Mouse (Mus musculus) hindbrain, embryonic 14.5 days (tissue): ENCODE measurements around the gene Olfr985. TPM values are rescaled to one million over a fixed set of nuclear protein-coding genes. Genes with fewer than 3 reads are reported as not detected.

Source experiments
- ATAC-seq: fragments of 200-750 bp; cut with Nextera tagmentation; 2 replicates; pipeline ENCODE4 v1.8.0; 2017; ENCODE audit warnings: moderate number of reproducible peaks, mild to moderate bottlenecking, moderate TSS enrichment, moderate library complexity; ENCODE audit not compliant: low FRiP score
- DNase-seq: peaks from one replicate; pipeline ENCODE4 v3.0.0-alpha.2; 2015; ENCODE audit warnings: low spot score
- H3K27ac ChIP-seq: fragments of 300-500 bp; sonication (generic); 2 replicates; pipeline ENCODE4 v1.5.1; 2014; ENCODE audit warnings: mild to moderate bottlenecking, moderate library complexity
- H3K27me3 ChIP-seq: fragments of 300-500 bp; sonication (generic); 2 replicates; pipeline ENCODE4 v1.6.1; 2014; ENCODE audit warnings: mild to moderate bottlenecking, low read length, mixed read lengths; ENCODE audit not compliant: control insufficient read depth, insufficient read depth
- H3K36me3 ChIP-seq: fragments of 300-500 bp; sonication (generic); replicated peaks from 2 replicates; pipeline ENCODE4 v1.6.1; 2014; ENCODE audit not compliant: control insufficient read depth, insufficient read depth
- H3K4me1 ChIP-seq: fragments of 300-500 bp; sonication (generic); replicated peaks from 2 replicates; pipeline ENCODE4 v1.6.1; 2014; ENCODE audit warnings: antibody characterized with exemption, low read length, mixed read lengths; ENCODE audit not compliant: control insufficient read depth, insufficient read depth
- H3K4me2 ChIP-seq: fragments of 300-500 bp; sonication (generic); replicated peaks from 2 replicates; pipeline ENCODE4 v1.6.1; 2014; ENCODE audit warnings: mild to moderate bottlenecking, moderate library complexity
- H3K4me3 ChIP-seq: fragments of 300-500 bp; sonication (generic); replicated peaks from 2 replicates; pipeline ENCODE4 v1.5.1; 2014; ENCODE audit warnings: mild to moderate bottlenecking, low read length
- H3K9ac ChIP-seq: fragments of 300-500 bp; sonication (generic); 2 replicates; pipeline ENCODE4 v1.6.1; 2014
- H3K9me3 ChIP-seq: fragments of 300-500 bp; sonication (generic); 2 replicates; pipeline ENCODE4 v1.6.1; 2016; ENCODE audit warnings: low read length; ENCODE audit not compliant: control insufficient read depth
- WGBS: fragments of 180-500 bp; shearing (Covaris S2); extraction: QIAGEN DNeasy Blood & Tissue Kit; methylation state at CpG from one replicate; pipeline ENCODE4 v1.1.7; 2014; 5-methylcytosine and 5-hydroxymethylcytosine counted together
- polyA plus RNA-seq: library from polyadenylated mRNA; unstranded; fragments of >200 nt; fragmentation: Nextera tagmentation; extraction: Ambion mirVana; gene quantifications from 2 replicates; pipeline ENCODE4 v1.2.1, GENCODE M21; 2014

The Olfr985 gene
- polyA plus RNA-seq: not detected in 2 replicates

DNA sequence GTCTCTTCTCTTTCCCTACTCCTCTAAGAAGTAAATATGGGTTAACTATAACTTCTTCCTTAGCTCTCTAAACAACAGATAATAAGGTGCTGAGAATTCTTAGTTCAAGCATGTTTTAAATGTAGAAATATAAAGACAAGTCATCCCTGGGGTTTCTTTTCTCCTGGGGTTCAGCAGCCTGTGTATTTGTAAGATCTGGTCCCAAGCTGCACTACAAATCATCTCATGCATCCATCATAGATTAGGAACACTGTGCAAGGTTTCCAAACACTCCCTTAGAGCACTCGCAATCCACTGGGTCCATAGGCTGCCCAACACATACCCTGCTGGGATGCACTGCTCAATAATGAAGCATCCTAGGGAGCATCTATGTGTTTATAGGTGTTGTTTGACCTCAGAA is at the start of gene Olfr985:
Olfr985 (minus strand) TSS at position 101 of the 400 bp plus-strand sequence.
- no peaks in the 10 kb centered on the region for H3K36me3 ChIP-seq
- no peak within 1 kb of the TSS for H3K4me3 ChIP-seq
- H3K9me3 ChIP-seq: no peaks in the 10 kb centered on the region
- 85% methylated on average over 1 of the region's 1 CpGs for WGBS
- DNase-seq (no peak), ATAC-seq (no peak)
- H3K4me2 ChIP-seq: no peak within 1 kb of the TSS
- no peak within 1 kb of the TSS for H3K27ac ChIP-seq
- no peak within 1 kb of the TSS for H3K9ac ChIP-seq
- no peaks in the 10 kb centered on the region for H3K27me3 ChIP-seq
- no peaks in the 10 kb centered on the region for H3K4me1 ChIP-seq

GRCm38 (mm10) chr9:40177017-40177416 is 47.0 kb upstream of the Olfr985 start:
- Histone ChIP-seq H3K36me3 (no peaks in the 10 kb centered on the region), H3K4me3 (no peak overlapping the region), H3K4me2 (no peak overlapping the region), H3K9ac (no peak overlapping the region), H3K27ac (no peak overlapping the region), H3K27me3 (no peaks in the 10 kb centered on the region), H3K9me3 (no peaks in the 10 kb centered on the region), H3K4me1 (no peaks in the 10 kb centered on the region)
- DNase-seq: no peak
- no peak for ATAC-seq
- 84% methylated on average over 6 of the region's 6 CpGs for WGBS

GRCm38 (mm10) chr9:40166446-40166845 is 36.5 kb upstream of the Olfr985 start:
- WGBS: 96% methylated on average over 1 of the region's 1 CpGs
- ATAC-seq: no peak
- no peak for DNase-seq
- H3K27me3 ChIP-seq: no peaks in the 10 kb centered on the region
- no peak overlapping the region for H3K4me3 ChIP-seq
- H3K27ac ChIP-seq: no peak overlapping the region
- no peak overlapping the region for H3K4me2 ChIP-seq
- H3K4me1 ChIP-seq: no peaks in the 10 kb centered on the region
- no peak overlapping the region for H3K9ac ChIP-seq
- no peaks in the 10 kb centered on the region for H3K36me3 ChIP-seq
- H3K9me3 ChIP-seq: no peaks in the 10 kb centered on the region

DNA sequence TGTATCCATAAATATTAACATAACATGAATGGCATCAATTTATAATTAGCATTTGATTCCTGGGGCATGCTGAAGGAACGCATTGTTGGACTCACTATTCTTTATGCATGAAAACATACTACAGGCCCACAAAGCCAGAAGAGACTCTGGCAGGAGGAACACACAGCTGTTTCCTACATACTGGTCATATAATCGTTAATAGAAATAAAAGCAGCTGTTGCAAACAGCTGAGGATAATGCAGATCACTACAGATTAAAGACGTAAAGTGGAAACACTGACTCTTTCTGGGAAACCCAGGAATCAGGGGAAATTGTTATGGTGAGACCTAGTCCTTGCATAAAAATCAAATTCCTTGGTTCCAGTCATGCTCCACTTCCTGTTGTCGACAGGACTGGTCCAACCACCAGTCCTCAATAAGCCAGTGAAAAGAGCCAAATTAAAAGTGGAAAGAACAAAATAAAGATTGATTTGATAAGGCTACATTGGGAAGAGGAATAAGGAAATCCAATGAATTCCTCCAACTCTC is 25.2 kb upstream of the Olfr985 start:
- WGBS: 72% methylated on average over 4 of the region's 4 CpGs
- Histone ChIP-seq H3K4me1 (no peaks in the 10 kb centered on the region), H3K36me3 (no peaks in the 10 kb centered on the region), H3K9ac (no peak overlapping the region), H3K27me3 (no peaks in the 10 kb centered on the region), H3K27ac (no peak overlapping the region), H3K4me3 (no peak overlapping the region), H3K4me2 (no peak overlapping the region), H3K9me3 (no peaks in the 10 kb centered on the region)
- no peak for DNase-seq
- no peak for ATAC-seq

- Histone ChIP-seq H3K9me3 (no peaks in the 10 kb centered on the region), H3K4me3 (no peak overlapping the region), H3K4me2 (no peak overlapping the region), H3K9ac (no peak overlapping the region), H3K36me3 (no peaks in the 10 kb centered on the region), H3K27me3 (no peaks in the 10 kb centered on the region), H3K27ac (no peak overlapping the region), H3K4me1 (no peaks in the 10 kb centered on the region)
- WGBS: 63% methylated on average over 1 of the region's 1 CpGs
- ATAC-seq: peak; percentile 48; the same call in 1 of the 2 replicates
- DNase-seq: no peak
Measured at GRCm38 (mm10) chr9:40141544-40141943, 11.6 kb upstream of the Olfr985 start.

- whole genome bisulfite sequencing: 80% methylated on average over 4 of the region's 4 CpGs
- H3K4me1 ChIP-seq: no peaks in the 10 kb centered on the region
- ATAC-seq (no peak), DNase-seq (no peak)
- H3K9ac ChIP-seq: no peak overlapping the region
- H3K4me2 ChIP-seq: no peak overlapping the region
- no peaks in the 10 kb centered on the region for H3K9me3 ChIP-seq
- no peak overlapping the region for H3K27ac ChIP-seq
- no peaks in the 10 kb centered on the region for H3K36me3 ChIP-seq
- H3K4me3 ChIP-seq: no peak overlapping the region
- H3K27me3 ChIP-seq: no peaks in the 10 kb centered on the region
Measured at GRCm38 (mm10) chr9:40139484-40139883, 9.5 kb upstream of the Olfr985 start.

GRCm38 (mm10) chr9:40136987-40137688 is 7.2 kb upstream of the Olfr985 start:
- 84% methylated on average over 6 of the region's 6 CpGs for WGBS
- H3K27ac ChIP-seq: no peak overlapping the region
- no peaks in the 10 kb centered on the region for H3K4me1 ChIP-seq
- DNase-seq: no peak
- ATAC-seq: no peak
- H3K4me2 ChIP-seq: no peak overlapping the region
- H3K9ac ChIP-seq: no peak overlapping the region
- H3K4me3 ChIP-seq: no peak overlapping the region
- H3K36me3 ChIP-seq: no peaks in the 10 kb centered on the region
- H3K27me3 ChIP-seq: no peaks in the 10 kb centered on the region
- no peaks in the 10 kb centered on the region for H3K9me3 ChIP-seq

- H3K9me3 ChIP-seq: no peaks in the 10 kb centered on the region
- no peaks in the 10 kb centered on the region for H3K36me3 ChIP-seq
- no peaks in the 10 kb centered on the region for H3K27me3 ChIP-seq
- H3K4me2 ChIP-seq: no peak overlapping the region
- ATAC-seq (no peak), DNase-seq (no peak)
- H3K27ac ChIP-seq: no peak overlapping the region
- H3K9ac ChIP-seq: no peak overlapping the region
- no peaks in the 10 kb centered on the region for H3K4me1 ChIP-seq
- WGBS: 94% methylated on average over 1 of the region's 1 CpGs
- no peak overlapping the region for H3K4me3 ChIP-seq
Measured at GRCm38 (mm10) chr9:40130556-40130955, 572 bp upstream of the Olfr985 start.

DNA sequence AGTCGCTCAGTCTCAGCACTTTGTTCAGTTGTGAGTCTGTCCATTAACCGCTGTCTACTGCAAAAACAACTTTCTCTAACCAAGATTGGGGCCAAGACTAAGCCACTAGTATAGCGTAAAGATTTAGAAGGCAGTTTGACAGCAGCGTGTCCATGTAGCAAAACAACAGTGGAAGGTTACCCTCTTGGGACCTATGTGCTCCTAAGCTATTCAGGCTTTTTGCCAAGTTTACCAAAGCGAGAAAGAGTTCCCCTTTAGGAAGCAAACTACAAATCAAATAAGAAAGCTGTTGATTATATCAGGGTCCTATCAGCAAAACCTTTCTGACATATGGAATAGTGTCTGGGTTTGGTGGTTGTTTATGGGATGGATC is 12.7 kb downstream of the Olfr985 start:
- Histone ChIP-seq H3K27ac (no peak overlapping the region), H3K9ac (no peak overlapping the region)

More for the DNA sequence above, 12.7 kb downstream of the Olfr985 start:
- no peaks in the 10 kb centered on the region for H3K9me3 ChIP-seq
- WGBS: 81% methylated on average over 5 of the region's 5 CpGs
- no peaks in the 10 kb centered on the region for H3K36me3 ChIP-seq
- DNase-seq: no peak
- H3K27me3 ChIP-seq: no peaks in the 10 kb centered on the region
- H3K4me2 ChIP-seq: no peak overlapping the region
- H3K4me3 ChIP-seq: no peak overlapping the region
- ATAC-seq: no peak
- no peaks in the 10 kb centered on the region for H3K4me1 ChIP-seq
